Mouse (Mus musculus) c-Kit-positive CD71-positive TER-119-negative erythroid progenitor cells, embryonic 14.5 days (primary cell): ENCODE results near the gene Coa5.

Experiments used
- DNase-seq: peaks from one replicate; pipeline ENCODE4 v3.0.0-alpha.2; 2013; ENCODE audit warnings: low read depth

Gene Coa5

GRCm38 (mm10) chr1:37368125-37368524 lies 61.8 kb downstream of the Coa5 start:
- no peak for DNase-seq
